Mouse (Mus musculus): ENCODE data around the gene Nudt8. TPM values are rescaled to one million over a fixed set of nuclear protein-coding genes. Genes with fewer than 3 reads are reported as not detected.

Nudt8 gene
- polyA plus RNA-seq, 1 experiment from 2014 or later = 23.5 TPM

GRCm38 (mm10) chr19:4015635-4016034, 15.3 kb downstream of the Nudt8 start:
- H3K9ac ChIP-seq = no peak overlapping the region
- H3K4me2 ChIP-seq (replicated peaks) = no peak overlapping the region
- ATAC-seq (ENCODE audit: low FRiP score) (no peak), DNase-seq (ENCODE audit: low spot score) (no peak)
- 68% methylated on average over 5 of the region's 5 CpGs for WGBS
- H3K27ac ChIP-seq = no peak overlapping the region
- no peaks in the 10 kb centered on the region for H3K36me3 ChIP-seq (replicated peaks; ENCODE audit: control insufficient read depth, insufficient read depth)
- peaks cover 5% of the 10 kb centered on the region; the same call in 1 of the 2 replicates for H3K4me1 ChIP-seq (replicated peaks; ENCODE audit: control insufficient read depth, insufficient read depth, low read length)
- H3K27me3 ChIP-seq (ENCODE audit: control insufficient read depth, insufficient read depth, low read length) = no peaks in the 10 kb centered on the region
- H3K9me3 ChIP-seq (ENCODE audit: control insufficient read depth, low read length) = no peaks in the 10 kb centered on the region
- H3K4me3 ChIP-seq (replicated peaks; ENCODE audit: low read length) = no peak overlapping the region

- DNase-seq (ENCODE audit: low spot score) (no peak), ATAC-seq (ENCODE audit: low FRiP score) (no peak)
- WGBS = 70% methylated on average over 10 of the region's 10 CpGs
- Histone ChIP-seq H3K9ac (no peak overlapping the region), H3K9me3 (ENCODE audit: control insufficient read depth, low read length) (no peaks in the 10 kb centered on the region), H3K27ac (no peak overlapping the region), H3K4me2 (replicated peaks) (no peak overlapping the region), H3K4me1 (replicated peaks; ENCODE audit: control insufficient read depth, insufficient read depth, low read length) (no peaks in the 10 kb centered on the region), H3K27me3 (ENCODE audit: control insufficient read depth, insufficient read depth, low read length) (no peaks in the 10 kb centered on the region), H3K36me3 (replicated peaks; ENCODE audit: control insufficient read depth, insufficient read depth) (no peaks in the 10 kb centered on the region), H3K4me3 (replicated peaks; ENCODE audit: low read length) (no peak overlapping the region)
Observed at GRCm38 (mm10) chr19:4017921-4018587, 17.7 kb downstream of the Nudt8 start.

GRCm38 (mm10) chr19:4018743-4019583, 18.6 kb downstream of the Nudt8 start:
- no peaks in the 10 kb centered on the region for H3K36me3 ChIP-seq (replicated peaks; ENCODE audit: control insufficient read depth, insufficient read depth)
- H3K9ac ChIP-seq = no peak overlapping the region
- H3K9me3 ChIP-seq (ENCODE audit: control insufficient read depth, low read length) = no peaks in the 10 kb centered on the region
- H3K27ac ChIP-seq = no peak overlapping the region
- DNase-seq (ENCODE audit: low spot score) (peak; percentile 85), ATAC-seq (ENCODE audit: low FRiP score) (peak; percentile 72; the same call in 1 of the 2 replicates)
- 29% methylated on average over 18 of the region's 18 CpGs for WGBS
- no peak overlapping the region for H3K4me2 ChIP-seq (replicated peaks)
- no peaks in the 10 kb centered on the region for H3K27me3 ChIP-seq (ENCODE audit: control insufficient read depth, insufficient read depth, low read length)
- no peak overlapping the region for H3K4me3 ChIP-seq (replicated peaks; ENCODE audit: low read length)
- no peaks in the 10 kb centered on the region for H3K4me1 ChIP-seq (replicated peaks; ENCODE audit: control insufficient read depth, insufficient read depth, low read length)

- no peak overlapping the region for H3K4me2 ChIP-seq (replicated peaks)
- no peak overlapping the region for H3K27ac ChIP-seq
- 83% methylated on average over 7 of the region's 7 CpGs for WGBS
- H3K27me3 ChIP-seq (ENCODE audit: control insufficient read depth, insufficient read depth, low read length) = no peaks in the 10 kb centered on the region
- DNase-seq (ENCODE audit: low spot score) (no peak), ATAC-seq (ENCODE audit: low FRiP score) (no peak)
- no peaks in the 10 kb centered on the region for H3K9me3 ChIP-seq (ENCODE audit: control insufficient read depth, low read length)
- H3K4me3 ChIP-seq (replicated peaks; ENCODE audit: low read length) = no peak overlapping the region
- no peak overlapping the region for H3K9ac ChIP-seq
- no peaks in the 10 kb centered on the region for H3K4me1 ChIP-seq (replicated peaks; ENCODE audit: control insufficient read depth, insufficient read depth, low read length)
- no peaks in the 10 kb centered on the region for H3K36me3 ChIP-seq (replicated peaks; ENCODE audit: control insufficient read depth, insufficient read depth)
Observed at GRCm38 (mm10) chr19:4023185-4023584, 22.8 kb downstream of the Nudt8 start.

GRCm38 (mm10) chr19:4027576-4027975, 27.2 kb downstream of the Nudt8 start:
- DNase-seq (ENCODE audit: low spot score) = no peak
- ATAC-seq (ENCODE audit: low FRiP score) = no peak
- Histone ChIP-seq H3K9ac (no peak overlapping the region), H3K27me3 (ENCODE audit: control insufficient read depth, insufficient read depth, low read length) (no peaks in the 10 kb centered on the region), H3K4me2 (replicated peaks) (no peak overlapping the region), H3K9me3 (ENCODE audit: control insufficient read depth, low read length) (no peaks in the 10 kb centered on the region), H3K4me3 (replicated peaks; ENCODE audit: low read length) (no peak overlapping the region), H3K27ac (no peak overlapping the region), H3K4me1 (replicated peaks; ENCODE audit: control insufficient read depth, insufficient read depth, low read length) (no peaks in the 10 kb centered on the region), H3K36me3 (replicated peaks; ENCODE audit: control insufficient read depth, insufficient read depth) (no peaks in the 10 kb centered on the region)

- no peaks in the 10 kb centered on the region for H3K27me3 ChIP-seq (ENCODE audit: control insufficient read depth, insufficient read depth, low read length)
- ATAC-seq (ENCODE audit: low FRiP score) = no peak
- 62% methylated on average over 7 of the region's 7 CpGs for WGBS
- H3K4me3 ChIP-seq (replicated peaks; ENCODE audit: low read length) = no peak overlapping the region
- H3K27ac ChIP-seq = no peak overlapping the region
- no peaks in the 10 kb centered on the region for H3K36me3 ChIP-seq (replicated peaks; ENCODE audit: control insufficient read depth, insufficient read depth)
- H3K4me1 ChIP-seq (replicated peaks; ENCODE audit: control insufficient read depth, insufficient read depth, low read length) = peaks cover 9% of the 10 kb centered on the region; the same call in 1 of the 2 replicates
- no peak overlapping the region for H3K9ac ChIP-seq
- H3K9me3 ChIP-seq (ENCODE audit: control insufficient read depth, low read length) = no peaks in the 10 kb centered on the region
- no peak overlapping the region for H3K4me2 ChIP-seq (replicated peaks)
- no peak for DNase-seq (ENCODE audit: low spot score)
Observed at GRCm38 (mm10) chr19:4032668-4033067, 32.3 kb downstream of the Nudt8 start.

- H3K4me2 ChIP-seq (replicated peaks) = no peak overlapping the region
- H3K9ac ChIP-seq = no peak overlapping the region
- 74% methylated on average over 3 of the region's 3 CpGs for WGBS
- ATAC-seq (ENCODE audit: low FRiP score) (no peak), DNase-seq (ENCODE audit: low spot score) (no peak)
- no peaks in the 10 kb centered on the region for H3K9me3 ChIP-seq (ENCODE audit: control insufficient read depth, low read length)
- H3K4me1 ChIP-seq (replicated peaks; ENCODE audit: control insufficient read depth, insufficient read depth, low read length) = peaks cover 12% of the 10 kb centered on the region
- H3K27me3 ChIP-seq (ENCODE audit: control insufficient read depth, insufficient read depth, low read length) = no peaks in the 10 kb centered on the region
- H3K4me3 ChIP-seq (replicated peaks; ENCODE audit: low read length) = no peak overlapping the region
- no peak overlapping the region for H3K27ac ChIP-seq
- no peaks in the 10 kb centered on the region for H3K36me3 ChIP-seq (replicated peaks; ENCODE audit: control insufficient read depth, insufficient read depth)
Observed at GRCm38 (mm10) chr19:4033298-4033697, 32.9 kb downstream of the Nudt8 start.

GRCm38 (mm10) chr19:4033742-4034141, 33.4 kb downstream of the Nudt8 start:
- no peak for DNase-seq (ENCODE audit: low spot score)
- Histone ChIP-seq H3K4me1 (replicated peaks; ENCODE audit: control insufficient read depth, insufficient read depth, low read length) (peaks cover 14% of the 10 kb centered on the region), H3K4me3 (replicated peaks; ENCODE audit: low read length) (no peak overlapping the region), H3K4me2 (replicated peaks) (no peak overlapping the region), H3K9me3 (ENCODE audit: control insufficient read depth, low read length) (no peaks in the 10 kb centered on the region), H3K27ac (no peak overlapping the region), H3K27me3 (ENCODE audit: control insufficient read depth, insufficient read depth, low read length) (no peaks in the 10 kb centered on the region), H3K9ac (no peak overlapping the region), H3K36me3 (replicated peaks; ENCODE audit: control insufficient read depth, insufficient read depth) (no peaks in the 10 kb centered on the region)
- no peak for ATAC-seq (ENCODE audit: low FRiP score)
- 64% methylated on average over 5 of the region's 5 CpGs for WGBS

GRCm38 (mm10) chr19:4036327-4037045, 36.1 kb downstream of the Nudt8 start:
- Histone ChIP-seq H3K27me3 (ENCODE audit: control insufficient read depth, insufficient read depth, low read length) (no peaks in the 10 kb centered on the region), H3K9me3 (ENCODE audit: control insufficient read depth, low read length) (no peaks in the 10 kb centered on the region), H3K27ac (no peak overlapping the region), H3K4me1 (replicated peaks; ENCODE audit: control insufficient read depth, insufficient read depth, low read length) (peaks cover 14% of the 10 kb centered on the region), H3K36me3 (replicated peaks; ENCODE audit: control insufficient read depth, insufficient read depth) (no peaks in the 10 kb centered on the region), H3K4me2 (replicated peaks) (peak overlapping the region; percentile 27), H3K9ac (no peak overlapping the region), H3K4me3 (replicated peaks; ENCODE audit: low read length) (no peak overlapping the region)
- ATAC-seq (ENCODE audit: low FRiP score) (no peak), DNase-seq (ENCODE audit: low spot score) (no peak)
- 64% methylated on average over 12 of the region's 12 CpGs for WGBS

Data from hindbrain, embryonic 14.5 days (tissue).